Mouse (Mus musculus) midbrain, embryonic 11.5 days (tissue): ENCODE data around the gene Hhex. TPM values are rescaled to one million over a fixed set of nuclear protein-coding genes. Genes with fewer than 3 reads are reported as not detected.

Experiments
- ATAC-seq: fragments of 200-750 bp; cut with Nextera tagmentation; 2 replicates; pipeline ENCODE4 v1.8.0; 2017; ENCODE audit warnings: moderate TSS enrichment, moderate library complexity; ENCODE audit not compliant: low FRiP score
- DNase-seq: peaks from one replicate; pipeline ENCODE4 v3.0.0; 2015; ENCODE audit warnings: low spot score; ENCODE audit errors: missing footprints
- H3K27ac ChIP-seq: fragments of 300-500 bp; sonication (generic); 2 replicates; pipeline ENCODE4 v1.5.1; 2014; ENCODE audit warnings: low read depth, low read length
- H3K27me3 ChIP-seq: fragments of 300-500 bp; sonication (generic); 2 replicates; pipeline ENCODE4 v1.6.1; 2014; ENCODE audit warnings: mild to moderate bottlenecking, low read length, moderate library complexity, mixed read lengths; ENCODE audit not compliant: control insufficient read depth, insufficient read depth
- H3K36me3 ChIP-seq: fragments of 300-500 bp; sonication (generic); 2 replicates; pipeline ENCODE4 v1.6.1; 2014; ENCODE audit warnings: mild to moderate bottlenecking, low read length, moderate library complexity, mixed read lengths; ENCODE audit not compliant: control insufficient read depth, insufficient read depth
- H3K4me1 ChIP-seq: fragments of 300-500 bp; sonication (generic); 2 replicates; pipeline ENCODE4 v1.6.1; 2014; ENCODE audit warnings: low read length; ENCODE audit not compliant: control insufficient read depth, insufficient read depth
- H3K4me2 ChIP-seq: fragments of 300-500 bp; sonication (generic); 2 replicates; pipeline ENCODE4 v1.6.1; 2014; ENCODE audit warnings: mild to moderate bottlenecking, moderate library complexity
- H3K4me3 ChIP-seq: fragments of 300-500 bp; sonication (generic); 2 replicates; pipeline ENCODE4 v1.5.1; 2014; ENCODE audit warnings: low read depth, low read length
- H3K9ac ChIP-seq: fragments of 300-500 bp; sonication (generic); 2 replicates; pipeline ENCODE4 v1.6.1; 2014; ENCODE audit warnings: low read length
- H3K9me3 ChIP-seq: fragments of 300-500 bp; sonication (generic); 2 replicates; pipeline ENCODE4 v1.6.1; 2016; ENCODE audit warnings: low read length; ENCODE audit not compliant: control insufficient read depth
- WGBS: fragments of 180-500 bp; shearing (Covaris S2); extraction: QIAGEN DNeasy Blood & Tissue Kit; methylation state at CpG from one replicate; pipeline ENCODE4 v1.1.7; 2014; 5-methylcytosine and 5-hydroxymethylcytosine counted together
- polyA plus RNA-seq: library from polyadenylated mRNA; unstranded; fragments of >200 nt; fragmentation: Nextera tagmentation; extraction: Ambion mirVana; gene quantifications from 2 replicates; pipeline ENCODE4 v1.2.1, GENCODE M21; 2014

Gene Hhex
- polyA plus RNA-seq, 1 experiment from 2014 or later: 4.5 TPM

- WGBS: 73% methylated on average over 6 of the region's 6 CpGs
These were observed 34.4 kb downstream of the Hhex start for GRCm38 (mm10) chr19:37468841-37469566.

GRCm38 (mm10) chr19:37471680-37472079 is 37.1 kb downstream of the Hhex start:
- Histone ChIP-seq H3K36me3 (no peaks in the 10 kb centered on the region), H3K9ac (no peak overlapping the region), H3K27me3 (no peaks in the 10 kb centered on the region), H3K4me3 (no peak overlapping the region), H3K4me2 (no peak overlapping the region), H3K9me3 (no peaks in the 10 kb centered on the region), H3K4me1 (no peaks in the 10 kb centered on the region), H3K27ac (no peak overlapping the region)
- DNase-seq (no peak), ATAC-seq (no peak)
- WGBS: 83% methylated on average over 4 of the region's 4 CpGs

More at GRCm38 (mm10) chr19:37468841-37469566, 34.4 kb downstream of the Hhex start:
- Histone ChIP-seq H3K9ac (no peak overlapping the region), H3K4me3 (no peak overlapping the region), H3K9me3 (no peaks in the 10 kb centered on the region), H3K4me1 (no peaks in the 10 kb centered on the region), H3K36me3 (no peaks in the 10 kb centered on the region), H3K27ac (no peak overlapping the region), H3K4me2 (no peak overlapping the region), H3K27me3 (no peaks in the 10 kb centered on the region)
- DNase-seq (no peak), ATAC-seq (no peak)

- Histone ChIP-seq H3K9me3 (no peaks in the 10 kb centered on the region), H3K4me2 (no peak overlapping the region), H3K27me3 (no peaks in the 10 kb centered on the region), H3K4me3 (no peak overlapping the region), H3K36me3 (no peaks in the 10 kb centered on the region), H3K4me1 (no peaks in the 10 kb centered on the region), H3K9ac (no peak overlapping the region), H3K27ac (no peak overlapping the region)
- DNase-seq: no peak
- no peak for ATAC-seq
- 84% methylated on average over 3 of the region's 3 CpGs for WGBS
These were observed 38.0 kb downstream of the Hhex start for GRCm38 (mm10) chr19:37472589-37472988.

- H3K27ac ChIP-seq: no peak overlapping the region
- H3K9ac ChIP-seq: no peak overlapping the region
- 76% methylated on average over 8 of the region's 8 CpGs for WGBS
- ATAC-seq (no peak), DNase-seq (no peak)
- no peaks in the 10 kb centered on the region for H3K9me3 ChIP-seq
- no peaks in the 10 kb centered on the region for H3K27me3 ChIP-seq
- no peak overlapping the region for H3K4me2 ChIP-seq
- H3K36me3 ChIP-seq: no peaks in the 10 kb centered on the region
- H3K4me3 ChIP-seq: no peak overlapping the region
- no peaks in the 10 kb centered on the region for H3K4me1 ChIP-seq
These were observed 47.1 kb downstream of the Hhex start for GRCm38 (mm10) chr19:37481704-37482103.

- H3K4me1 ChIP-seq: no peaks in the 10 kb centered on the region
- no peaks in the 10 kb centered on the region for H3K36me3 ChIP-seq
- no peak overlapping the region for H3K9ac ChIP-seq
- no peak overlapping the region for H3K4me2 ChIP-seq
- no peak overlapping the region for H3K27ac ChIP-seq
- WGBS: 87% methylated on average over 14 of the region's 14 CpGs
- DNase-seq: no peak
- no peak overlapping the region for H3K4me3 ChIP-seq
- ATAC-seq: no peak
- no peaks in the 10 kb centered on the region for H3K27me3 ChIP-seq
- H3K9me3 ChIP-seq: no peaks in the 10 kb centered on the region
These were observed 48.1 kb downstream of the Hhex start for GRCm38 (mm10) chr19:37482556-37483187.

GRCm38 (mm10) chr19:37484787-37485186 is 50.2 kb downstream of the Hhex start:
- H3K27ac ChIP-seq: no peak overlapping the region
- no peaks in the 10 kb centered on the region for H3K4me1 ChIP-seq
- no peak for DNase-seq
- no peak overlapping the region for H3K4me3 ChIP-seq
- H3K27me3 ChIP-seq: no peaks in the 10 kb centered on the region
- WGBS: 92% methylated on average over 6 of the region's 6 CpGs
- H3K36me3 ChIP-seq: no peaks in the 10 kb centered on the region
- no peak overlapping the region for H3K4me2 ChIP-seq
- no peak overlapping the region for H3K9ac ChIP-seq
- H3K9me3 ChIP-seq: no peaks in the 10 kb centered on the region
- no peak for ATAC-seq

GRCm38 (mm10) chr19:37486801-37487200 is 52.2 kb downstream of the Hhex start:
- 87% methylated on average over 6 of the region's 6 CpGs for WGBS
- Histone ChIP-seq H3K36me3 (no peaks in the 10 kb centered on the region), H3K9me3 (no peaks in the 10 kb centered on the region), H3K4me2 (no peak overlapping the region), H3K4me3 (no peak overlapping the region), H3K27ac (no peak overlapping the region), H3K27me3 (no peaks in the 10 kb centered on the region), H3K4me1 (no peaks in the 10 kb centered on the region), H3K9ac (no peak overlapping the region)
- DNase-seq (no peak), ATAC-seq (no peak)

- H3K27ac ChIP-seq: no peak overlapping the region
- H3K36me3 ChIP-seq: no peaks in the 10 kb centered on the region
- no peak for DNase-seq
- no peak overlapping the region for H3K4me3 ChIP-seq
- no peak overlapping the region for H3K4me2 ChIP-seq
- ATAC-seq: no peak
- H3K4me1 ChIP-seq: no peaks in the 10 kb centered on the region
- H3K9me3 ChIP-seq: no peaks in the 10 kb centered on the region
- WGBS: 87% methylated on average over 5 of the region's 5 CpGs
- H3K27me3 ChIP-seq: no peaks in the 10 kb centered on the region
- no peak overlapping the region for H3K9ac ChIP-seq
These were observed 53.3 kb downstream of the Hhex start for GRCm38 (mm10) chr19:37487811-37488475.

- no peaks in the 10 kb centered on the region for H3K36me3 ChIP-seq
- no peak overlapping the region for H3K4me2 ChIP-seq
- WGBS: 61% methylated on average over 7 of the region's 7 CpGs
- DNase-seq (peak; percentile 79), ATAC-seq (no peak)
- H3K4me1 ChIP-seq: no peaks in the 10 kb centered on the region
- H3K9me3 ChIP-seq: no peaks in the 10 kb centered on the region
- H3K9ac ChIP-seq: no peak overlapping the region
- no peaks in the 10 kb centered on the region for H3K27me3 ChIP-seq
- H3K4me3 ChIP-seq: no peak overlapping the region
- H3K27ac ChIP-seq: no peak overlapping the region
These were observed 54.1 kb downstream of the Hhex start for GRCm38 (mm10) chr19:37488608-37489262.
